Mouse (Mus musculus): ENCODE results near the gene Nars2.

Nars2 gene

GRCm38 (mm10) chr7:96971027-96971996 lies 20.0 kb downstream of the Nars2 start:
- no peak for DNase-seq (ENCODE audit: low spot score in 2 of 2)

GRCm38 (mm10) chr7:96972138-96972904 lies 21.0 kb downstream of the Nars2 start:
- DNase-seq (ENCODE audit: low spot score in 2 of 2), result no peak

GRCm38 (mm10) chr7:96975914-96976313 lies 24.6 kb downstream of the Nars2 start:
- DNase-seq (ENCODE audit: low spot score in 2 of 2), result no peak

- no peak for DNase-seq (ENCODE audit: low spot score in 2 of 2)
Measured at GRCm38 (mm10) chr7:96977209-96977608, 25.9 kb downstream of the Nars2 start.

GRCm38 (mm10) chr7:96981366-96981765 lies 30.1 kb downstream of the Nars2 start:
- DNase-seq (ENCODE audit: low spot score in 2 of 2), result no peak

GRCm38 (mm10) chr7:96983660-96984347 lies 32.5 kb downstream of the Nars2 start:
- no peak for DNase-seq (ENCODE audit: low spot score in 2 of 2)

GRCm38 (mm10) chr7:96985798-96986197 lies 34.5 kb downstream of the Nars2 start:
- DNase-seq (ENCODE audit: low spot score in 2 of 2), result no peak

GRCm38 (mm10) chr7:96986795-96987445 lies 35.6 kb downstream of the Nars2 start:
- DNase-seq (ENCODE audit: low spot score in 2 of 2), result no peak

GRCm38 (mm10) chr7:96987676-96988075 lies 36.4 kb downstream of the Nars2 start:
- DNase-seq (ENCODE audit: low spot score in 2 of 2), result no peak

- DNase-seq (ENCODE audit: low spot score in 2 of 2), result no peak
Measured at GRCm38 (mm10) chr7:97012956-97013355, 61.7 kb downstream of the Nars2 start.

GRCm38 (mm10) chr7:97018005-97018404 lies 66.7 kb downstream of the Nars2 start:
- no peak for DNase-seq (ENCODE audit: low spot score in 2 of 2)

- no peak for DNase-seq (ENCODE audit: low spot score in 2 of 2)
Measured at GRCm38 (mm10) chr7:97018418-97018817, 67.1 kb downstream of the Nars2 start.

GRCm38 (mm10) chr7:97019303-97019702 lies 68.0 kb downstream of the Nars2 start:
- DNase-seq (ENCODE audit: low spot score in 2 of 2), result no peak

- no peak for DNase-seq (ENCODE audit: low spot score in 2 of 2)
Measured at GRCm38 (mm10) chr7:97026772-97027358, 75.6 kb downstream of the Nars2 start.

GRCm38 (mm10) chr7:97029151-97029550 lies 77.8 kb downstream of the Nars2 start:
- no peak for DNase-seq (ENCODE audit: low spot score in 2 of 2)

- DNase-seq (ENCODE audit: low spot score in 2 of 2), result no peak
Measured at GRCm38 (mm10) chr7:97032412-97032811, 81.1 kb downstream of the Nars2 start.

GRCm38 (mm10) chr7:97039641-97040040 lies 88.3 kb downstream of the Nars2 start:
- no peak for DNase-seq (ENCODE audit: low spot score in 2 of 2)

- no peak for DNase-seq (ENCODE audit: low spot score in 2 of 2)
Measured at GRCm38 (mm10) chr7:97041868-97042449, 90.7 kb downstream of the Nars2 start.

GRCm38 (mm10) chr7:97042981-97043380 lies 91.7 kb downstream of the Nars2 start:
- no peak for DNase-seq (ENCODE audit: low spot score in 2 of 2)

GRCm38 (mm10) chr7:97060966-97061365 lies 109.7 kb downstream of the Nars2 start:
- DNase-seq (ENCODE audit: low spot score in 2 of 2), result no peak

- no peak for DNase-seq (ENCODE audit: low spot score in 2 of 2)
Measured at GRCm38 (mm10) chr7:97071512-97071911, 120.2 kb downstream of the Nars2 start.
